Mouse (Mus musculus): ENCODE data around the gene Rwdd3. TPM values are rescaled to one million over a fixed set of nuclear protein-coding genes. Genes with fewer than 3 reads are reported as not detected.

Gene Rwdd3
- polyA plus RNA-seq, 1 experiment = 2.1 TPM

- DNase-seq (ENCODE audit: low read depth) = no peak
These were observed 11.1 kb downstream of the Rwdd3 start for GRCm38 (mm10) chr3:121160424-121160823.

GRCm38 (mm10) chr3:121159566-121159965 lies 11.9 kb downstream of the Rwdd3 start:
- DNase-seq (ENCODE audit: low read depth) = no peak

DNA sequence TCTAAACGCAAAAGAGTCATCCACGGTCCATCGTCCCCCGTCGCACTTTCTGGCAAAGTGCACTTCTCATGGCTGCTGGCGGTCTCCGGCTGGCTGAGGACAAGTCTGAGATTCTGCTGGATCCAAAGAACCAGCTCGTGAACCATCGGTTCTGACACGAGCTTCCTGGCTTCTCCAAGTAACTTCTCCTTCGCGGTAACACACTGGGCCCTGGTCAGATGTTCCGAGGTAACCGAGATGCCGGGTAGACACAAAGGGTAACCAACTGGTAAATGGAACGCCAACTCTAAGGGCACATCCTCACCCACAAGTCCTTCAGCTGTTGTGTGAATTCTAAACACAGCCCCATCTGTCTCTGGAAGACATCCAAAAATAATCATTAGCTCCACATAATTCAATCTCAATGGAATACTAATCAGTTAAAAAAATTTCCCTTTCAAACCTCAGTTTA lies 12.6 kb downstream of the Rwdd3 start:
- no peak for DNase-seq (ENCODE audit: low read depth)

DNA sequence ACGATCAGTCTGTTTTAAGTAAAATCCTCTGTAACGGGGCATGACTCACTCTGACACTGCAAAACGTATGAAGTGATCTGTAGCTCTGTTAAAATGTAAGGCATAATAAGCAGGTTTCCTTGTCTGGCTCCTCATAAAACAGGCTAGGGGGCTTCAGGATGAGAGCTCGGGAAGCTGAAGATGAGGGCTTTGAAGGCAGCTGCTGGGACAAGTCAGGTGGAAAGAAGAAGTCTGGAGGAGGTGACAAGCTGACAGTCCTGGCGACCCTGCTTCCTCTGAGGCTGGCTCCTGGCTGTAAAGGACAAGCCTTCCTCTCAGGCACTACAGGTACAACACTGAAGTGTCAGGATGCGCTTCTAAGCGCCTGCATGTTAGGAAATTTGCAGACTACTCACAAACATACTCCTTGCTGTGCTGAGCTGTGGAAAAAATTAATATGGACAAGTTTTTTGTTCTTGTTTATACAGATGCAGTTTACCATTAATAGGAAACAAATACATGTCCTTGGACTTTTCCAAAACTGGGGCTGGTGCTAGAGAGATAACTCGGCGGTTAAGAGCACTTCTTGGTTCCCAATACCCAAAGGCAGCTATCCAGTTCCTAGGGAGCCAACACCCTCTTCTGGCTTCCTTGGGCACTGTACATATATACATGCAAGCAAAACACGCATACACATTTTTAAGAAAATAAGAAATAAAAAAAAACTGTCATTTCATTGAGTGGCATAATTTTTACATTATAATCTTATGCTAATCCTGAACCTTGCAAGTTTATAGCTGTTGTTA lies 13.8 kb downstream of the Rwdd3 start:
- no peak for DNase-seq (ENCODE audit: low read depth)

- DNase-seq (ENCODE audit: low read depth) = no peak
These were observed 14.9 kb downstream of the Rwdd3 start for GRCm38 (mm10) chr3:121156451-121157186.

- DNase-seq (ENCODE audit: low read depth) = no peak
These were observed 15.5 kb downstream of the Rwdd3 start for GRCm38 (mm10) chr3:121156043-121156442.

- DNase-seq (ENCODE audit: low read depth) = no peak
These were observed 37.6 kb downstream of the Rwdd3 start for GRCm38 (mm10) chr3:121133937-121134336.

GRCm38 (mm10) chr3:121133039-121133438 lies 38.5 kb downstream of the Rwdd3 start:
- DNase-seq (ENCODE audit: low read depth) = no peak

DNA sequence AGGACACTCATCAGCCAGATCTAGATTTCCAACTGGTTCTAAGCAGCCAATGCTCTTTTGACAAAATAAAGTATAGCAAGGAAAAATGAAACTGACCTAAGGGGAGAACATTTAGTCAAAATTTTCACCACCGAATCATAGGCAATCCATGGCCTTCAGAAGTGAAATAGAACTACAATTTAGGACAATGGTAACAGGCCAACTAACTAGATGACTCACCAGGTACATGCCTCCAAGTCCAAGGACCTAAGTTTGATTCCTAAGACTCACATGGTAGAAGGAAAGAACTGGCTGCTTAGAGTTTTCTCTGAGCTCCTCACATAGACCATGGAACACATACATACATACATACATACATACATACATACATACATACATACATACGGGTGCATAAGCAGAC lies 44.3 kb downstream of the Rwdd3 start:
- DNase-seq (ENCODE audit: low read depth) = no peak

- DNase-seq (ENCODE audit: low read depth) = no peak
These were observed 45.0 kb downstream of the Rwdd3 start for GRCm38 (mm10) chr3:121126476-121126875.

GRCm38 (mm10) chr3:121121072-121121471 lies 50.4 kb downstream of the Rwdd3 start:
- no peak for DNase-seq (ENCODE audit: low read depth)

- DNase-seq (ENCODE audit: low read depth) = no peak
These were observed 54.9 kb downstream of the Rwdd3 start for GRCm38 (mm10) chr3:121116590-121116989.

DNA sequence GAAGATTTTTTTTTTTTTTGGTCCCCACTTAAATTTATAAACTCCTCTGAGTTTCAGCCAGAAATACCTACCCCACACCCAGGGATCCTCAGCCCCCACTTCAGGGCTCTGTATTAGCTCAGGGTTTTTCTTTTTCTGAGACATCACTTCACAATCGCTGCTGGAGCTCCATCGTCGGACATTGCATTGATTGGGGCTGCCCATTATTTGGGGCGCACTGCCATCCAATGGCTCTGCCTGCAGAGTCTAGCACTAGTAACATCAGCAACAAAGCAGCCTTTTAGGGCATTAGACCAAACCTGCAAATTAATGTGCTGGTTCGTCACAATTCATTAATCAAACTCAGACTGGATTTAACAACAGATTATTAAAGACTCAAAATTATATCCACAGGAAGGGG lies 55.4 kb downstream of the Rwdd3 start:
- DNase-seq (ENCODE audit: low read depth) = no peak

GRCm38 (mm10) chr3:121111068-121111467 lies 60.4 kb downstream of the Rwdd3 start:
- DNase-seq (ENCODE audit: low read depth) = no peak

DNA sequence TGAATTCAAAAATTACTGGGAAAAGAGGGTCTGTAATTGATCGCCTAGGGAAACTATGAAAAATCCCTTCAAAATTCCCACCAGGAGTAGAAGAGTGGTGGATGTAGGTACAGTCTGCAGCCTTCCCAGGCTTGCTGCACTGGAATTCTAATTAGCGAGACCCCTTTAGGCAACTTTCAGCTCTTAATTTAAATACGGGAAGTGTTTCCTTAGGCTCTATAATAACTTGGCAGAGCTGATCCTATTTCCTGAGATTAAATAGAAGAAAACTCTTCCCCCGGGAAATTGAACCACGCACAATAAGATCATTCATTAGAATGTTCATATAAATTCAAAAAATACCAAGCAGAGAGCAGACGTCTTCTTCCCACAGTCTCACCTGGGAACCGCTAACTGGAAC lies 61.1 kb downstream of the Rwdd3 start:
- no peak for DNase-seq (ENCODE audit: low read depth)

DNA sequence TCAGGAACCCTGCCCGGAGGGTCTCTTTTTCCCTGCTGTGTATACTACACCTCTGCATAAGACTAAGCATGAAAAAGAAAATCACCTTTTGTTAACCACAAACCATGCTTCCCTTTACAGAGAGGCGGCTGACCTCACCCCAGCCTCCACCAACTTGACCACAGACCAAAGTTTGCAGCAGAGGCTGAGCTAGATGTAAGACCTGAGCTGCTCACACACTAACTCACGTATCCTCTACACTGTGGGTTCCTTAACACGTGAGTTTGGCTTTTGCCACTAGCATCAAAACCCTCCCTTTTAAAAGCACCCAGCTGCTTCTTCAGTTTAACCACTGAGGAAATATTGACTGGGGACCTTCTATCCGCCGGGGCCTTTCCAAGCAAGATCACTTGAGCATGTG lies 64.0 kb downstream of the Rwdd3 start:
- DNase-seq (ENCODE audit: low read depth) = no peak

DNA sequence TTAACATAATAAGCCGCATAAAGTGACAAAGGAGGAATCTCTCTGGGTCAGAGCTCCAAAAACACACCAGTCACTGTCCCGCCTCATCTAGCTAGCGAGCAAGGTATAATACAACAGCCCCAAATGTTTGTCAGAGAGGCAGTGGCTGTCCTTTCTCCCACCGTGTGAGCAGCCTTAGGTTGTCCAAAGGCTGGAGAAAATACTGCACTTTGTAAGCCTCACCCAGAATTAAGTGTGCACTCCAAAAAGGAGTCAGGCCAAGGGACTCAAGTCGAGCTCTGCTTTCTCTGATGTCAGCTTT lies 66.1 kb downstream of the Rwdd3 start:
- no peak for DNase-seq (ENCODE audit: low read depth)

Other genes with a start within 250 kb of the Rwdd3 start
- 2.8 and 4.0 TPM in 2 replicates for gene Tmem56, start 111.4 kb upstream of the Rwdd3 start, polyA plus RNA-seq (2012; rRNA removed)
- gene Alg14, start 120.1 kb upstream of the Rwdd3 start, polyA plus RNA-seq (2012; rRNA removed) = 16.5 and 21.4 TPM in 2 replicates

Data from gonadal fat pad, adult 2 months (tissue).